Mouse (Mus musculus) C2C12 (cell line): ENCODE data around the gene Cisd3.

Experiments
- CEBPB ChIP-seq: IDR thresholded peaks from one replicate; pipeline ENCODE4 v1.6.1; 2011; ENCODE audit warnings: low read depth, mild to moderate bottlenecking, control low read depth, moderate library complexity
- CTCF ChIP-seq: IDR thresholded peaks from one replicate; pipeline ENCODE4 v1.5.1; 2011; ENCODE audit not compliant: control insufficient read depth, insufficient read depth, insufficient read length

GRCm38 (mm10) chr11:97663528-97664338 lies 21.9 kb upstream of the Cisd3 start:
- TF ChIP-seq CTCF (no peak), CEBPB (no peak)
